Mouse (Mus musculus): Measurements from ENCODE around the gene As3mt.
"Not testable (repeated sequence)": the region's sequence is repeated elsewhere in the genome, so short reads cannot be mapped to it uniquely, and the experiment has no call there.

The As3mt gene

GRCm38 (mm10) chr19:46756221-46756620 is 49.0 kb downstream of the As3mt start:
- no peak for DNase-seq

DNA sequence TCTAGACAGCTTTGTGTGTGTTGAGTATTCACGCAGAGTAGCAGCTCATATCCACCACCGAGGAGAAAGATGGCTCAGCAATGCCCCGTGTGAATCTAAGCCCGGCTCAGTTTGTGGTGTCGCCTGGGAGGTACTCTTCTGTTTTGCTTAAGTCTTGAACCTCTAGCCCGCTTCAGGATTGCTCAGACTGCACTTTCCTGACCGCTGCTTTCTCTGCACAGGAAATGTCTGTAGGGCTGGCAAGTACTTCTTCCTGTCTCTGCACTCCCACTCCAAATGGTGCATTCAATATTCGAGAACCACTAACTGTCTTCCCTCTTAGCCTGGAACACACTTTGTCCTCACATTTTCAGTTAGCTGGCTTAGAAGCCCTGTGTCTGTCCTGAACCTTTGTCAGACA is 51.8 kb downstream of the As3mt start:
- no peak for DNase-seq

DNA sequence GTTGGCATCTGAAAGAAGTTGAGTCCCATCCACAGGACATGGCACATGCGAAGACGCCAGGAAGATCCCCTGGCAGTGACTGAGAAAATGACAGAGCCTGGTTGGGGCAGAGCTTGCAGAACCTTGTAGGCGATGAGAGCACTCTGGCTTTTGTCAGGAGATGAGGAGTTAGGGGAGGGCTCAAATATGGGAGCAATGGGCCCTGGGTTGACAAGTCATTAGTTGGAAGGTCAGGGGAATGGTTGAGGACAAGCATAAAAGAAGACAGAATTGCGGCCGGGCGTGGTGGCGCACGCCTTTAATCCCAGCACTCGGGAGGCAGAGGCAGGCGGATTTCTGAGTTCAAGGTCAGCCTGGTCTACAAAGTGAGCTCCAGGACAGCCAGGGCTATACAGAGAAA is 52.7 kb downstream of the As3mt start:
- DNase-seq = not testable (repeated sequence)

- peak; percentile 86 for DNase-seq
Observed at GRCm38 (mm10) chr19:46760375-46761160, 53.3 kb downstream of the As3mt start.

DNA sequence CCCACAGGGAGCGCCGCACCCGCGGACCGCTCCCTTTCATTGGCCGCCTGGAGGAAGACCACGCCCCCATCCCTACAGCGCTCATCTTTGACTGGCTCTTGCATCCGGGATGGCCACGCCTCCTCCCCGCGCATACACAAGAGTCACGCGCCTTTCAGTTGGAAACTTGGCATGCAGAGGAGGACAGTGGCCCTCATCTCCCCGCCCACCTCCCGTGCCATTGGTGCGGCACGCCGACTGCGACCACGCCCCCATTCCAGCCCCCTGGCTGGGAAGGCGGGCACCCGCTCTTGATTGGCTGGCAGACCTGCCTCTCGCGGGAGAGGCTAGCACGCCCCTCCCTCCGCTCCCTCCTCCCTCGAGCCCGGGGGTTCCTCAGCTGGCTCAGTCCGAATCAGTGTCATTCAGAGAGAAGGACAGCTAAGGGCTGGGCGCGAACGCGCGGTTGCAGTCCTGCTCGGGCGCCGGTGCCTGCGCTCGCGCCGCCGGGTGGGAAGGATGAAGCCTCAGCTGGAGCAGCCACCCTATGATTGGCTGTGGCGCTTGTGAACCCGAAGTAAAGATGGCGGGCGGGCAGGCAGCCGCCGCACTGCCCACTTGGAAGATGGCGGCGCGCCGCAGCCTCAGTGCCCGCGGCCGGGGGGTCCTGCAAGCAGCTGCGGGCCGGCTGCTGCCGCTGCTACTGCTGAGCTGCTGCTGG is 54.1 kb downstream of the As3mt start, which contains the start of gene Cnnm2:
Gene Cnnm2 (plus strand): TSS at position 350 of the 700 bp plus-strand sequence.
- peak; percentile 100 for DNase-seq

DNA sequence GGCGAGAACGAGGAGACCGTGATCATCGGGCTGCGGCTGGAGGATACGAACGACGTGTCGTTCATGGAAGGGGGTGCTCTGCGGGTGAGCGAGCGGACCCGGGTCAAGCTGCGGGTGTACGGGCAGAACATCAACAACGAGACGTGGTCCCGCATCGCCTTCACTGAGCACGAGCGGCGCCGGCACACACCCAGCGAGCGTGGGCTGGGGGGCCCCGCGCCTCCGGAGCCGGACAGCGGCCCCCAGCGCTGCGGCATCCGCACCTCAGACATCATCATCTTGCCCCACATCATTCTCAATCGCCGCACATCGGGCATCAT is 54.7 kb downstream of the As3mt start:
- no peak for DNase-seq

DNA sequence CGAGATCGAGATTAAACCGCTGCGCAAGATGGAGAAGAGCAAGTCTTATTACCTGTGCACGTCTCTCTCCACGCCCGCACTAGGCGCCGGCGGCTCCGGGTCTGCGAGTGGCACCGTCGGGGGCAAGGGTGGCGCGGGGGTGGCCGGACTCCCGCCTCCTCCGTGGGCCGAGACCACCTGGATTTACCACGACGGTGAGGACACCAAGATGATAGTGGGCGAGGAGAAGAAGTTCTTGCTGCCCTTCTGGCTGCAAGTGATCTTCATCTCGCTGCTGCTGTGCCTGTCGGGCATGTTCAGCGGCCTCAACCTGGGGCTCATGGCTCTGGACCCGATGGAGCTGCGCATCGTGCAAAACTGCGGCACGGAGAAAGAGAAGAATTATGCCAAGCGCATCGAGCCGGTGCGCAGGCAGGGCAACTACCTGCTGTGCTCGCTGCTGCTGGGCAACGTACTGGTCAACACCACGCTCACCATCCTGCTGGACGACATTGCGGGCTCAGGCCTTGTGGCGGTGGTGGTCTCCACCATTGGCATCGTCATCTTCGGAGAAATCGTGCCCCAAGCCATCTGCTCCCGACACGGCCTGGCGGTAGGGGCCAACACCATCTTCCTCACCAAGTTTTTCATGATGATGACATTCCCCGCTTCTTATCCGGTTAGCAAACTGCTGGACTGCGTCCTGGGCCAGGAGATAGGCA is 55.2 kb downstream of the As3mt start:
- peak; percentile 34 for DNase-seq

GRCm38 (mm10) chr19:46762992-46763342 is 55.7 kb downstream of the As3mt start:
- DNase-seq = peak; percentile 17

DNA sequence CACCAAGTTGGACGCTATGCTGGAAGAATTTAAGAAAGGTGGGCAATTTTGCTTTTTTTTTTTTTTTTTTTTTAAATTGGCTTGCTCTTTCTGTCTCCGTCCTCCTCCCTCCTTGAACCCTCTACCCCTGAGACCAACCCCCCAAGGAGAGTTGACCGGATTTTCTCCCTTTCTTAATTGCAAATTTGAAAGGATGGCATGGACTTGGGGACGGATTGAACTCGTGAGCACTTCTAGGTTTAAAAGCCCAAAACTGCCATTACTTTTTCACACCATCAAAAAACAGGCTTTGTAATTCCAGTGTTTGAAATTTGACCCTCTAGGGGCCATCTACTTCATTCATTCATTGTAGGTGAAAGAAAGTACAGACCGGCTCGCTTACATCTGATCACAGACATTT is 56.1 kb downstream of the As3mt start:
- no peak for DNase-seq

GRCm38 (mm10) chr19:46763932-46764762 is 56.9 kb downstream of the As3mt start:
- no peak for DNase-seq

DNA sequence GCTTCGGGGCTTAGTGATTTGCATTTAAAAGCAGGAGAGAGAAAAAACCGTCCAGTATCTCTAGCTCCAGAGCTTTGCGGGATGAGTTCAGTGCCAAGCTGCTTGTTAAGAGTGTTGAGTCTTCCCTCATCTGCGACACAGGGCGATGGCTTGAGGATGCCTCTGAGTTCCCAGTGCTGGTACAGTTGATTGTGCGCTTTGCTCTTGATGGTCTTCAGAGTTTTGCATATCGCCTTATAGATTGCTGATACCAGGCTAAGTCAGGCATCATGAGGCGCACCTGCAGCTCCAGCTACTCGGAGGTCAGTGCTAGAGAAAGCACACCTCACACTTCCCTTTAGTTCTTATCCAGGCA is 57.5 kb downstream of the As3mt start:
- no peak for DNase-seq

DNA sequence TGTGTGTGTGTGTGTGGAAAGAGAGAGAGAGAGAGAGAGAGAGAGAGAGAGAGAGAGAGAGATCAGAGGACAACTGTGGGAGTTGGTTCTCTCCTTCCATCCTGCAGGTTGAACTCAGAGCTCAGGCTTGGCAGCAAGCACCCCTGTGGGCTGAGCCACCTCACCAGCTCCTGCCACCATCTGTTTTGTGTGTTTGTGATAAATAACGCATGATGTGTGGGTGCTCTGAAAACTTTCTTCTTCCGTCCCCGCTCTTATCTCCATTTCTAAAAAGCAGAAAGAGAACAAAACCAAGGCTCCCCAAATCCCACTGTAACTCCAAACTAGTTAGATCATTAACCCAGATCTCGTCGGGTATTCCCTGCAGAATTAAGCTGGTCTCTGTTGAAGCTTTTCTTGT is 58.9 kb downstream of the As3mt start:
- DNase-seq = no peak

GRCm38 (mm10) chr19:46769759-46770158 is 62.5 kb downstream of the As3mt start:
- no peak for DNase-seq

- DNase-seq = no peak
Observed at GRCm38 (mm10) chr19:46771801-46772200, 64.5 kb downstream of the As3mt start.

DNA sequence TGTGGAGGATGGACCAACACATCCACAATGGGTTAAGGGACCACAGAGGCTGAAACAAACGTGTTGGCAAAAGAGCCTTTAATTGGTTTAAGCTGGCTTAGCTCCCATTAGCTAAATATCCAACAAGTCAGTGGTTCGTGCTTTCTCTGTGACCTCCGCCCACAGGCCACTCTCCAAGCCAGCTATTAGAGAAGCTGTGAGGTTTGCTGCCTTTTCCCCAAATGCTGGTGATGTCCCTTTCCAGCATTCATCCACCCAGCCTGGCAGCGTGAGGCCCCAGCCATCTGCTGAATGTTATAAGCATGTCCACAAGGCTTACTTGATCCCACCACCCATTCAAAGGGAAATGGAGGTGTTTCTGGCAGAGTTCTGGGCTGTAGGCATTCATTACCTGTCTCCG is 69.1 kb downstream of the As3mt start:
- DNase-seq = no peak

DNA sequence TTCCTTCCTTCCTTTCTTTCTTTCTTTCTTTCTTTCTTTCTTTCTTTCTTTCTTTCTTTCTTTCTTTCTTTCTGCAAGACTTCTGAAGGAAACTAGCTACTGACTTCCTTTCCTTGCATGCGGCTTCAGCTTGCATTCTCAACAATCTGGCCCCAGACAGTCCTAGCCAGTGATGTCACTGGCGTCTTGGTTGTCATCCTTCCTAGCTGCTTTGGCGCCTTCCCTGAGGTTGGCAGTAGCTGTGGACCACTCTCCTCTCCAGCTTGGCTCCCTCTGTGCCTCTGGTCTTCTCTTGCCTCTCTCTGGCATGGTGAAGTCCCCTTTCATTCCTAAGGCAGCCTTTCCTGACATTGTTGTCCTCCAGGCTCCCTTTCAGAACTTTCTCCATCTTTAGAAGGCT is 69.6 kb downstream of the As3mt start:
- DNase-seq = no peak

DNA sequence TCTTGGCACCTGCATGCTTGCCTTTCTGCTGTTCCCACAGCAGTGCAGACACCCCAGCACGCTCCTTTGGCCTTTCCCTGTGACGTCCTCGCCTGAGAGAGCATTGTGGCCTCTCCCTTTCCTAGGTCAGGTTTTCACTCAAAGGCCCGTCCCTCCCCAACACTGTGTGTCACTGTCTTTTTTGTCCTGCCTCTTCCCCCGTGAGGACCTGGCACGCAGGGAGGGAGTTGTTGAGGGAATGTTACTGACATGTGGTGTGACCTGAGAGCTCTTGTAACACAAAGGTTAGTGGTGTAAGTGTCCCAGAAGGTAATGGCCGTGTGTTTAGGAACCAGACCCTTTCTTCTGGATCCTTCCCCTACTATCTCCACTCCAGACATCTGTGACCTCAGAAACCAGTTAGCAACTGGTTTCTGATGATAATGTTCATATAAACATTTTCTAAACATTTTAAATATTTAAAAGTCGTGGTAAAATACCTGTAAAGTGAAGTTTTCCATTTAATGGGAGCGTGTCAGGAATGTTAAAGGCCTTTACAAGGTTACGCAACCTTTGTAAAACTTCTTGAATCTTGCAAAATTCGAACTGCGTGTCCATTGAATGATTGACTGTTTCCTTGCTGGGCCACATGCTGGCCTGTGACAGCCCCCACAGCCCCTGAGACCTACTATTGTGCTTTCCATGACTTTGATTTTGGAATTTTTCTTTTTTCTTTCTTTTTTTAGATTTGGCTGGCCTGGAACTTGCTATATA is 70.8 kb downstream of the As3mt start:
- no peak for DNase-seq

GRCm38 (mm10) chr19:46779130-46779529 is 71.9 kb downstream of the As3mt start:
- peak; percentile 24 for DNase-seq

DNA sequence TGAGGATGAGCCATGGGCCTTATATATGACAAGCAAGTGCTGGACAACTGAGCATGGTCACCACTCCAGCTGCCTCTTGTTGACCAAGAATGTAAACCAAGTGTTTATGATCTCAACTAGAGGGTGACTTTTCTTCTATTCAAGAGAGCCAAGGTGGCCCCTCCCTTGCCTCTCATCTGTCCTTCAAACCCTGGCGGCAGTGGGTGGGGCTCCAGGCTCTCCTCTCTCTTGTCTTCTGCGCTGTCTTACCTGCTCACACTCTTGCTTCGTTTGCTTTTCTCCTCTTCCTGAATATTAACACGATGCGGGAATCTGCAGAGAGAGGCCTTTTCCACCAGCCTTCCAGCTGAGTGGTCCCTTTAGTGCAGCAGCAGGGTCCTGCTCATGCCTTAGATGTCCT is 76.8 kb downstream of the As3mt start:
- peak; percentile 19 for DNase-seq

DNA sequence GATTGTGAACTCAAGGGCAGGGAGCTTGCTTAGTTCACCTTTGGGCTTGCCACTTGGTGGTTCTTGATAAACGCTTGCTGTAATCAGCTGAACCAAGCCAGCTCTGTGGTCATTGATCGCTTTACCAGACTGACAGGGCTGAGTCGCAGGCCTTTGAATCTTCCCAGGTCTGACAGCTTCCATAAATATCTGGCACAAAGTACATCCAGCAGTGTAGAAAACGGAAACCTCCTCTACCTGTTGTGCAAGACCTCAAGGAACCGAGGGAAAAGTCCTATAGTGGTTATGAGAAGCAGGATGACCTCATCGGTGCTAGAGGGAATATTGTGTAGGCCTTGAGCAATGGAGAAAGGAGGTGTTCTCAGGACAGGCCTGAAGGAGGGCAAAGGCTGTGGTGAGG is 77.2 kb downstream of the As3mt start:
- peak; percentile 13 for DNase-seq

- DNase-seq = no peak
Observed at GRCm38 (mm10) chr19:46785633-46786032, 78.4 kb downstream of the As3mt start.

GRCm38 (mm10) chr19:46789782-46790181 is 82.5 kb downstream of the As3mt start:
- DNase-seq = no peak
